Mouse (Mus musculus) G1E-ER4 (cell line): ENCODE measurements around the gene CK137956. TPM values are rescaled to one million over a fixed set of nuclear protein-coding genes. Genes with fewer than 3 reads are reported as not detected.

Experiments
- GATA1 ChIP-seq: IDR thresholded peaks from one replicate; pipeline ENCODE4 v1.8.0; 2012; ENCODE audit warnings: low read length, inconsistent platforms
- polyA plus RNA-seq: library from polyadenylated mRNA; stranded (reverse); fragments of >175 nt; gene quantifications from 2 replicates; pipeline ENCODE4 v1.2.3, GENCODE M21; 2012

CK137956 gene
- polyA plus RNA-seq: not detected in 2 replicates

- TF ChIP-seq GATA1: no peak
Observed at GRCm38 (mm10) chr4:127970901-127971868, at the start of gene CK137956. CK137956 (minus strand) TSS chr4:127970951.

- TF ChIP-seq GATA1: no peak
Observed at GRCm38 (mm10) chr4:128019465-128019864, 48.7 kb upstream of the CK137956 start.

GRCm38 (mm10) chr4:128004797-128005452, 34.2 kb upstream of the CK137956 start:
- TF ChIP-seq GATA1: no peak

GRCm38 (mm10) chr4:128002638-128003101, 31.9 kb upstream of the CK137956 start:
- no peak for TF ChIP-seq GATA1

- no peak for TF ChIP-seq GATA1
Observed at GRCm38 (mm10) chr4:127999281-127999680, 28.5 kb upstream of the CK137956 start.

- no peak for TF ChIP-seq GATA1
Observed at GRCm38 (mm10) chr4:127989347-127989995, 18.7 kb upstream of the CK137956 start.

- TF ChIP-seq GATA1: no peak
Observed at GRCm38 (mm10) chr4:127988526-127989180, 17.9 kb upstream of the CK137956 start.

GRCm38 (mm10) chr4:127987784-127988455, 17.2 kb upstream of the CK137956 start, which contains the start of gene Csmd2:
Csmd2 (plus strand) TSS chr4:127987857.
- no peak for TF ChIP-seq GATA1

GRCm38 (mm10) chr4:127987270-127987669, 16.5 kb upstream of the CK137956 start:
- no peak for TF ChIP-seq GATA1

- no peak for TF ChIP-seq GATA1
Observed at GRCm38 (mm10) chr4:127986491-127987075, 15.8 kb upstream of the CK137956 start.

- no peak for TF ChIP-seq GATA1
Observed at GRCm38 (mm10) chr4:127985874-127986273, 15.1 kb upstream of the CK137956 start.

GRCm38 (mm10) chr4:127984426-127984825, 13.7 kb upstream of the CK137956 start:
- no peak for TF ChIP-seq GATA1

GRCm38 (mm10) chr4:127981125-127981524, 10.4 kb upstream of the CK137956 start:
- TF ChIP-seq GATA1: no peak

- TF ChIP-seq GATA1: no peak
Observed at GRCm38 (mm10) chr4:127972976-127973375, 2.2 kb upstream of the CK137956 start.
